Mouse (Mus musculus) lung, postnatal 0 days (tissue): ENCODE measurements at regions not wholly inside any gene's neighbourhood (a gene's known extent, or its start where the extent isn't known, plus 50 kb on each side); places are given as distances from the start of the nearest gene placed in this dataset.
A peak's percentile ranks its signal among the peaks of the same experiment; 100 is the strongest.

Experiments used
- ATAC-seq: fragments of 200-750 bp; cut with Nextera tagmentation; 2 replicates; pipeline ENCODE4 v1.8.0; 2017; ENCODE audit warnings: moderate library complexity
- DNase-seq: peaks from one replicate; pipeline ENCODE4 v3.0.0-alpha.2; 2016; ENCODE audit warnings: low spot score
- H3K27ac ChIP-seq: fragments of 300-500 bp; sonication (generic); 2 replicates; pipeline ENCODE4 v1.5.1; 2014; ENCODE audit warnings: antibody characterized with exemption, mild to moderate bottlenecking, low read length, mixed read lengths
- H3K27me3 ChIP-seq: fragments of 300-500 bp; sonication (generic); replicated peaks from 2 replicates; pipeline ENCODE4 v1.6.1; 2014; ENCODE audit warnings: low read length, mixed read lengths; ENCODE audit not compliant: insufficient read depth
- H3K36me3 ChIP-seq: fragments of 300-500 bp; sonication (generic); 2 replicates; pipeline ENCODE4 v1.6.1; 2014; ENCODE audit warnings: low read length, mixed read lengths; ENCODE audit not compliant: insufficient read depth
- H3K4me1 ChIP-seq: fragments of 300-500 bp; sonication (generic); 2 replicates; pipeline ENCODE4 v1.6.1; 2014; ENCODE audit warnings: antibody characterized with exemption, low read depth, low read length, mixed read lengths; ENCODE audit not compliant: insufficient read depth
- H3K4me2 ChIP-seq: fragments of 300-500 bp; sonication (generic); replicated peaks from 2 replicates; pipeline ENCODE4 v1.6.1; 2014; ENCODE audit warnings: low read depth, mild to moderate bottlenecking, low read length, moderate library complexity, mixed read lengths
- H3K4me3 ChIP-seq: fragments of 300-500 bp; sonication (generic); 2 replicates; pipeline ENCODE4 v1.5.1; 2014; ENCODE audit warnings: low read depth, low read length
- H3K9ac ChIP-seq: fragments of 300-500 bp; sonication (generic); replicated peaks from 2 replicates; pipeline ENCODE4 v1.6.1; 2014; ENCODE audit warnings: low read depth, mild to moderate bottlenecking
- H3K9me3 ChIP-seq: fragments of 300-500 bp; sonication (generic); 2 replicates; pipeline ENCODE4 v1.6.1; 2016; ENCODE audit warnings: low read length, mixed read lengths
- CTCF ChIP-seq: IDR thresholded peaks from 2 replicates; pipeline ENCODE4 v1.5.1; 2016; ENCODE audit warnings: antibody characterized with exemption, mild to moderate bottlenecking
- EP300 ChIP-seq: IDR thresholded peaks from 2 replicates; pipeline ENCODE4 v1.6.1; 2016; ENCODE audit warnings: antibody characterized with exemption, mild to moderate bottlenecking, control low read depth
- WGBS: fragments of 180-500 bp; shearing (Covaris S2); extraction: QIAGEN DNeasy Blood & Tissue Kit; methylation state at CpG from one replicate; pipeline ENCODE4 v1.1.7; 2014; 5-methylcytosine and 5-hydroxymethylcytosine counted together

- 27% methylated on average over 8 of the region's 8 CpGs for WGBS
- ATAC-seq = no peak
- TF ChIP-seq EP300 (no peak), CTCF (no peak)
- Histone ChIP-seq H3K27ac (no peak overlapping the region), H3K4me1 (no peaks in the 10 kb centered on the region), H3K9ac (no peak overlapping the region), H3K4me3 (no peak overlapping the region), H3K9me3 (no peaks in the 10 kb centered on the region), H3K27me3 (no peaks in the 10 kb centered on the region), H3K4me2 (no peak overlapping the region), H3K36me3 (no peaks in the 10 kb centered on the region)
- DNase-seq = no peak
Measured at GRCm38 (mm10) chr8:26655897-26656296, 321.2 kb upstream of the Zfp703 start.

- WGBS = 57% methylated on average over 13 of the region's 13 CpGs
- Histone ChIP-seq H3K4me2 (no peak overlapping the region), H3K4me3 (no peak overlapping the region), H3K27me3 (no peaks in the 10 kb centered on the region), H3K27ac (no peak overlapping the region), H3K9ac (no peak overlapping the region), H3K9me3 (no peaks in the 10 kb centered on the region), H3K4me1 (no peaks in the 10 kb centered on the region), H3K36me3 (no peaks in the 10 kb centered on the region)
- TF ChIP-seq CTCF (no peak), EP300 (no peak)
- no peak for DNase-seq
- no peak for ATAC-seq
Measured at GRCm38 (mm10) chr8:26656310-26657075, 320.6 kb upstream of the Zfp703 start.

GRCm38 (mm10) chr8:26659381-26659780, 317.7 kb upstream of the Zfp703 start:
- Histone ChIP-seq H3K4me3 (no peak overlapping the region), H3K36me3 (no peaks in the 10 kb centered on the region), H3K4me2 (no peak overlapping the region), H3K4me1 (no peaks in the 10 kb centered on the region), H3K9me3 (no peaks in the 10 kb centered on the region), H3K9ac (no peak overlapping the region), H3K27me3 (no peaks in the 10 kb centered on the region), H3K27ac (no peak overlapping the region)
- TF ChIP-seq CTCF = peak; percentile 57
- no peak for TF ChIP-seq EP300
- DNase-seq = no peak
- ATAC-seq = no peak
- WGBS = 27% methylated on average over 1 of the region's 1 CpGs

GRCm38 (mm10) chr8:26669541-26669940, 307.6 kb upstream of the Zfp703 start:
- no peak overlapping the region for H3K4me3 ChIP-seq
- no peak overlapping the region for H3K9ac ChIP-seq
- no peak for TF ChIP-seq EP300
- TF ChIP-seq CTCF = no peak
- no peaks in the 10 kb centered on the region for H3K4me1 ChIP-seq
- H3K9me3 ChIP-seq = no peaks in the 10 kb centered on the region
- 83% methylated on average over 3 of the region's 3 CpGs for WGBS
- no peaks in the 10 kb centered on the region for H3K36me3 ChIP-seq
- no peak overlapping the region for H3K4me2 ChIP-seq
- DNase-seq (no peak), ATAC-seq (no peak)
- H3K27ac ChIP-seq = no peak overlapping the region
- H3K27me3 ChIP-seq = no peaks in the 10 kb centered on the region

GRCm38 (mm10) chr8:26672486-26673395, 304.4 kb upstream of the Zfp703 start:
- H3K4me1 ChIP-seq = no peaks in the 10 kb centered on the region
- H3K27ac ChIP-seq = no peak overlapping the region
- H3K27me3 ChIP-seq = no peaks in the 10 kb centered on the region
- no peaks in the 10 kb centered on the region for H3K36me3 ChIP-seq
- TF ChIP-seq CTCF = no peak
- no peak overlapping the region for H3K4me3 ChIP-seq
- no peak overlapping the region for H3K4me2 ChIP-seq
- DNase-seq = no peak
- H3K9me3 ChIP-seq = no peaks in the 10 kb centered on the region
- ATAC-seq = no peak
- WGBS = 16% methylated on average over 9 of the region's 9 CpGs
- H3K9ac ChIP-seq = no peak overlapping the region

- Histone ChIP-seq H3K4me2 (no peak overlapping the region), H3K9me3 (no peaks in the 10 kb centered on the region), H3K36me3 (no peaks in the 10 kb centered on the region), H3K9ac (no peak overlapping the region), H3K27ac (no peak overlapping the region), H3K4me1 (no peaks in the 10 kb centered on the region), H3K27me3 (no peaks in the 10 kb centered on the region), H3K4me3 (no peak overlapping the region)
- DNase-seq (no peak), ATAC-seq (no peak)
- WGBS = 58% methylated on average over 18 of the region's 18 CpGs
- TF ChIP-seq EP300 = no peak
- no peak for TF ChIP-seq CTCF
Measured at GRCm38 (mm10) chr8:26677584-26678138, 299.5 kb upstream of the Zfp703 start.
